Mouse (Mus musculus): ENCODE measurements around the gene Lyrm1. TPM values are rescaled to one million over a fixed set of nuclear protein-coding genes. Genes with fewer than 3 reads are reported as not detected.

Lyrm1 gene
- polyA plus RNA-seq, 1 experiment from 2014 or later = 11.0 TPM

GRCm38 (mm10) chr7:119892742-119893141 lies 2.9 kb upstream of the Lyrm1 start:
- H3K4me2 ChIP-seq (ENCODE audit: low read depth, low read length) = no peak overlapping the region
- no peak overlapping the region for H3K27ac ChIP-seq (replicated peaks; ENCODE audit: low read depth, low read length)
- 94% methylated on average over 4 of the region's 4 CpGs for WGBS
- H3K4me3 ChIP-seq (ENCODE audit: low read depth, low read length) = no peak overlapping the region
- no peak for ATAC-seq (replicated peaks; ENCODE audit: insufficient number of reproducible peaks, low FRiP score, low TSS enrichment, low read depth)
- no peak for DNase-seq (ENCODE audit: low spot score)
- H3K27me3 ChIP-seq (ENCODE audit: control insufficient read depth, insufficient read depth, low read length) = no peaks in the 10 kb centered on the region
- H3K36me3 ChIP-seq (replicated peaks; ENCODE audit: control insufficient read depth, insufficient read depth, low read depth, low read length) = no peaks in the 10 kb centered on the region
- no peaks in the 10 kb centered on the region for H3K9me3 ChIP-seq (replicated peaks; ENCODE audit: control insufficient read depth, low read length)
- H3K4me1 ChIP-seq (ENCODE audit: control insufficient read depth, insufficient read depth, low read length) = no peaks in the 10 kb centered on the region
- H3K9ac ChIP-seq (replicated peaks; ENCODE audit: low read length) = no peak overlapping the region

DNA sequence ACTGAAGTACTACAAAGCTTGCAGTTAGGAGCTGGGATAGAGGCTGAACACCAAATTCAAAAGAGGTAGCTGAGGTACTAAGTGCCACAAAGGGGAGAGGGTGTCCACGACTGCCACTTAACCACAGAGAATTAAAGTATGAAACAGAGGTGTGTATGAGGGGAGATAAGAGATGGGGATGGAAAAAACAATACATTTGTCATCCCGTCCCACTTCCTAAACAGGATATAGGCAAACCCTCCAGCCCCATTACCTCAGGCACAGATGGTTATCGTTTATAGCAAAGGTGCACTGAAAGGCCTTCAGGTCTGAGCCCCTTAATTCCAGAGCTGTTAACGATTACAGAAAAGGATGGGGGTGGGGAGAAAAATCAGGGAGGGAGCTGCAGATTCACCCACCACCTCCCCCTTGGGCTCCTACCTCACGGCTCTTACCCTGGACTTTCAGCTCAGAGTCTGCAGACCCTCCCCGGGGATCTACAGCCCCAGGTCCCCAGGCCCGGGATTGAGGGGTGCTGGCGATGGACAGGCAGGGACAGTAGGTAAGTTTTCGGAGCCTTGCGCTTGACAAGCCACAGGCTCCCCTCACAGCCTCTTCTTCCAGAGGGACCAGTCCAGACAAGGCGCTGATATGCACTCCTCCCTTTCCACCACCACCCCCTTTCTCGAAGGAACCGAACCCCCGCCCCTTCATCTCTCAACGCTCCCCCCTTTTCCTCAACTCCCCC lies 680 bp upstream of the Lyrm1 start:
- DNase-seq (ENCODE audit: low spot score) = peak; percentile 43
- Histone ChIP-seq H3K9ac (replicated peaks; ENCODE audit: low read length) (peak overlapping the region; percentile 84), H3K27ac (replicated peaks; ENCODE audit: low read depth, low read length) (peak overlapping the region; percentile 92), H3K27me3 (ENCODE audit: control insufficient read depth, insufficient read depth, low read length) (no peaks in the 10 kb centered on the region), H3K4me3 (ENCODE audit: low read depth, low read length) (peak overlapping the region; percentile 68), H3K4me1 (ENCODE audit: control insufficient read depth, insufficient read depth, low read length) (no peaks in the 10 kb centered on the region), H3K36me3 (replicated peaks; ENCODE audit: control insufficient read depth, insufficient read depth, low read depth, low read length) (no peaks in the 10 kb centered on the region), H3K4me2 (ENCODE audit: low read depth, low read length) (peak overlapping the region; percentile 62), H3K9me3 (replicated peaks; ENCODE audit: control insufficient read depth, low read length) (no peaks in the 10 kb centered on the region)
- peak; percentile 67 for ATAC-seq (replicated peaks; ENCODE audit: insufficient number of reproducible peaks, low FRiP score, low TSS enrichment, low read depth)
- under 1% methylated on average over 14 of the region's 15 CpGs for WGBS

GRCm38 (mm10) chr7:119897521-119898109 lies 2.0 kb downstream of the Lyrm1 start:
- no peak overlapping the region for H3K9ac ChIP-seq (replicated peaks; ENCODE audit: low read length)
- WGBS = 95% methylated on average over 8 of the region's 8 CpGs
- no peaks in the 10 kb centered on the region for H3K9me3 ChIP-seq (replicated peaks; ENCODE audit: control insufficient read depth, low read length)
- no peak overlapping the region for H3K27ac ChIP-seq (replicated peaks; ENCODE audit: low read depth, low read length)
- no peaks in the 10 kb centered on the region for H3K4me1 ChIP-seq (ENCODE audit: control insufficient read depth, insufficient read depth, low read length)
- H3K4me3 ChIP-seq (ENCODE audit: low read depth, low read length) = no peak overlapping the region
- H3K36me3 ChIP-seq (replicated peaks; ENCODE audit: control insufficient read depth, insufficient read depth, low read depth, low read length) = no peaks in the 10 kb centered on the region
- DNase-seq (ENCODE audit: low spot score) (no peak), ATAC-seq (replicated peaks; ENCODE audit: insufficient number of reproducible peaks, low FRiP score, low TSS enrichment, low read depth) (no peak)
- H3K4me2 ChIP-seq (ENCODE audit: low read depth, low read length) = no peak overlapping the region
- no peaks in the 10 kb centered on the region for H3K27me3 ChIP-seq (ENCODE audit: control insufficient read depth, insufficient read depth, low read length)

GRCm38 (mm10) chr7:119898247-119898856 lies 2.7 kb downstream of the Lyrm1 start:
- Histone ChIP-seq H3K9me3 (replicated peaks; ENCODE audit: control insufficient read depth, low read length) (no peaks in the 10 kb centered on the region), H3K27ac (replicated peaks; ENCODE audit: low read depth, low read length) (no peak overlapping the region), H3K36me3 (replicated peaks; ENCODE audit: control insufficient read depth, insufficient read depth, low read depth, low read length) (no peaks in the 10 kb centered on the region), H3K4me1 (ENCODE audit: control insufficient read depth, insufficient read depth, low read length) (no peaks in the 10 kb centered on the region), H3K9ac (replicated peaks; ENCODE audit: low read length) (no peak overlapping the region), H3K27me3 (ENCODE audit: control insufficient read depth, insufficient read depth, low read length) (no peaks in the 10 kb centered on the region), H3K4me3 (ENCODE audit: low read depth, low read length) (no peak overlapping the region), H3K4me2 (ENCODE audit: low read depth, low read length) (no peak overlapping the region)
- 68% methylated on average over 1 of the region's 1 CpGs for WGBS
- ATAC-seq (replicated peaks; ENCODE audit: insufficient number of reproducible peaks, low FRiP score, low TSS enrichment, low read depth) (no peak), DNase-seq (ENCODE audit: low spot score) (no peak)

DNA sequence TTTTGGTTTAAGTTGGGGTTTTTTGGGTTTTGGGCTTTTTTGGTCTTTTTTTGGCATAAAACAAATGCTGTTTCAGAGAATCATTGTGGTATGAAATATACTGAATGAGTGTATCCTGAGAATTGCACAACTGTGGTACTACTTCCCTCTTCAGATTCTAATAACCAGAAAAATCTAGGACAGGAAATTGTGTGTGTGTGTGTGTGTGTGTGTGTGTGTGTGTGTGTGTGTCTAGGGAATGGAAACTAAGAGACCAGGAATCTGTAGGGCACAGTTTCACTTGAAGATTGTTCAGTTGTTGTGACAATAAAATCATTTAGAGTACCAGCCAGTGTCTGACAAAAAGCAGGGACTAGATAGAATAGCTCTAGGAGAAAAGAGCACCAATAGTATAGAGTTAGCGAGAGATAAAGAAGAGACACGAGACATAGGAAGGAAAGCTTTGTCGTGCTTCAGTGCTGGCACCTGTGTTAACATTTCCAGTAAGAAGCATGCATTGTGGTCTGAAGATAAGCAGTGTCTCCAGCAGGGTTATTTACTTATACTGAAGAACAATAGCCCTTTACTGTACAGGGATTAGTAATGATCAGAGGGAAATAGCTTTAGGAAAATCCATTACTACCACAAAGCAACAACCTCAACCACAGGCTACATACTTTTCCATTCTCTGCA lies 3.9 kb downstream of the Lyrm1 start:
- WGBS = 77% methylated on average over 3 of the region's 3 CpGs
- Histone ChIP-seq H3K4me2 (ENCODE audit: low read depth, low read length) (no peak overlapping the region), H3K36me3 (replicated peaks; ENCODE audit: control insufficient read depth, insufficient read depth, low read depth, low read length) (no peaks in the 10 kb centered on the region), H3K27me3 (ENCODE audit: control insufficient read depth, insufficient read depth, low read length) (no peaks in the 10 kb centered on the region), H3K9ac (replicated peaks; ENCODE audit: low read length) (no peak overlapping the region), H3K9me3 (replicated peaks; ENCODE audit: control insufficient read depth, low read length) (no peaks in the 10 kb centered on the region), H3K27ac (replicated peaks; ENCODE audit: low read depth, low read length) (no peak overlapping the region), H3K4me3 (ENCODE audit: low read depth, low read length) (no peak overlapping the region), H3K4me1 (ENCODE audit: control insufficient read depth, insufficient read depth, low read length) (no peaks in the 10 kb centered on the region)
- DNase-seq (ENCODE audit: low spot score) (no peak), ATAC-seq (replicated peaks; ENCODE audit: insufficient number of reproducible peaks, low FRiP score, low TSS enrichment, low read depth) (no peak)

GRCm38 (mm10) chr7:119906523-119907215 lies 11.0 kb downstream of the Lyrm1 start:
- ATAC-seq (replicated peaks; ENCODE audit: insufficient number of reproducible peaks, low FRiP score, low TSS enrichment, low read depth) = no peak
- H3K4me1 ChIP-seq (ENCODE audit: control insufficient read depth, insufficient read depth, low read length) = no peaks in the 10 kb centered on the region
- H3K36me3 ChIP-seq (replicated peaks; ENCODE audit: control insufficient read depth, insufficient read depth, low read depth, low read length) = no peaks in the 10 kb centered on the region
- no peaks in the 10 kb centered on the region for H3K9me3 ChIP-seq (replicated peaks; ENCODE audit: control insufficient read depth, low read length)
- no peak overlapping the region for H3K4me2 ChIP-seq (ENCODE audit: low read depth, low read length)
- H3K27me3 ChIP-seq (ENCODE audit: control insufficient read depth, insufficient read depth, low read length) = no peaks in the 10 kb centered on the region
- H3K27ac ChIP-seq (replicated peaks; ENCODE audit: low read depth, low read length) = no peak overlapping the region
- H3K4me3 ChIP-seq (ENCODE audit: low read depth, low read length) = no peak overlapping the region
- no peak overlapping the region for H3K9ac ChIP-seq (replicated peaks; ENCODE audit: low read length)
- 87% methylated on average over 3 of the region's 3 CpGs for WGBS
- no peak for DNase-seq (ENCODE audit: low spot score)

- H3K27me3 ChIP-seq (ENCODE audit: control insufficient read depth, insufficient read depth, low read length) = no peaks in the 10 kb centered on the region
- H3K36me3 ChIP-seq (replicated peaks; ENCODE audit: control insufficient read depth, insufficient read depth, low read depth, low read length) = no peaks in the 10 kb centered on the region
- no peak overlapping the region for H3K4me3 ChIP-seq (ENCODE audit: low read depth, low read length)
- DNase-seq (ENCODE audit: low spot score) (no peak), ATAC-seq (replicated peaks; ENCODE audit: insufficient number of reproducible peaks, low FRiP score, low TSS enrichment, low read depth) (no peak)
- H3K4me2 ChIP-seq (ENCODE audit: low read depth, low read length) = no peak overlapping the region
- H3K9me3 ChIP-seq (replicated peaks; ENCODE audit: control insufficient read depth, low read length) = no peaks in the 10 kb centered on the region
- H3K4me1 ChIP-seq (ENCODE audit: control insufficient read depth, insufficient read depth, low read length) = no peaks in the 10 kb centered on the region
- H3K9ac ChIP-seq (replicated peaks; ENCODE audit: low read length) = no peak overlapping the region
- 76% methylated on average over 3 of the region's 3 CpGs for WGBS
- H3K27ac ChIP-seq (replicated peaks; ENCODE audit: low read depth, low read length) = no peak overlapping the region
These were observed 16.1 kb downstream of the Lyrm1 start for GRCm38 (mm10) chr7:119911727-119912126.

Measured in embryonic facial prominence, embryonic 11.5 days (tissue).